Mouse (Mus musculus): ENCODE measurements around the gene Aebp1.
"Not testable (repeated sequence)": the region's sequence is repeated elsewhere in the genome, so short reads cannot be mapped to it uniquely, and the experiment has no call there.

Gene Aebp1

DNA sequence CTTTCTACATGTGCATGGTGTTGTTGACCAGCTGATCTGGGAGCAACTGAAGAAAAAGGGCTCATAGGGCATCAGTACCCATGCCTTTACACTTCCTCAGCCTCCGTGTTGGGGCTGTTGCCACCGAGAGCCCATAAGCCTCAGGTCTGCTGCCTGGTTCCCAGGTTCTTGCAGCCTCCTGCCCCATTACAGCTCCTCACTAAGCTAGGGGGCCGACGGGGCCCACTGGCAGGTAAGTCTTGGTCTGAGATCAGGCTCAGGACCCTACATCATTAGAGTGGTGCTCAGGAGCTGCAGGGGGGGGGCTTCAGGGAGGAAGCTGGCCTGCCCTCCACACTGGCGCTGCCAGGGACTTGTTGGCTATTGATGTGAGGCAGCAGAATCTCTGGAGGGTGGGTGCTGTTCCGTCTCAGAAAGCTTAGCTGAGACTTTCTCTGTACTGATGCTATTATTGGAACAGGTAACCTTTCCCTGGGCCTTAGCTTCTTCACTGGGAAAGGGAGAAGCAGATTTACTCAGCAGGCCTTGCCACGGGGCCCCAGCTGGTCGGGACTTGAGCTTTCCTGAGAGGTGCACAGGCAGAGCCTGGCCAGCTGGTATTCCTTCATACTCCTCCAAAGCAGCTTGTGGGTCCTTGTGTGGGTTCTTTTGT is 5.1 kb upstream of the Aebp1 start:
- DNase-seq = no peak

DNA sequence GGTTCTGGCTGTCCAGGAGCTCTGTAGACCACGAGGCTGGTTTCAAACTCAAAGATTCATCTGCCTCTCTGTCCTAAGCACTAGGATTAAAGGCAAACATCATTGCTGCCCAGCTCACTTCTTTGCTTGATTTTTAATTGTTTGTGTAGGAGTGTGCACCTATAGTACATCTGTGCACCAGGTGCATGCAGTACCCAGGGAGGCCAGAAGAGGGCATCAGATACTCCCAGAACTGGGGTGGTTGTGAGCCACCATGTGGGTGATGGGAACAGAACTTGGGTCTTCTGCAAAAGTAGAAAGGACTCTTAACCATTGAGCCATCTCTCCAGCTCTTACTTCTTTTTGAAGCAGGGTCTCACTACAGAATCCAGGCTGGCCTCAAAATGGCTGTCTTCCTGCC is 3.0 kb upstream of the Aebp1 start:
- DNase-seq = no peak

GRCm38 (mm10) chr11:5859883-5860550 is 1.7 kb upstream of the Aebp1 start:
- no peak for DNase-seq

DNA sequence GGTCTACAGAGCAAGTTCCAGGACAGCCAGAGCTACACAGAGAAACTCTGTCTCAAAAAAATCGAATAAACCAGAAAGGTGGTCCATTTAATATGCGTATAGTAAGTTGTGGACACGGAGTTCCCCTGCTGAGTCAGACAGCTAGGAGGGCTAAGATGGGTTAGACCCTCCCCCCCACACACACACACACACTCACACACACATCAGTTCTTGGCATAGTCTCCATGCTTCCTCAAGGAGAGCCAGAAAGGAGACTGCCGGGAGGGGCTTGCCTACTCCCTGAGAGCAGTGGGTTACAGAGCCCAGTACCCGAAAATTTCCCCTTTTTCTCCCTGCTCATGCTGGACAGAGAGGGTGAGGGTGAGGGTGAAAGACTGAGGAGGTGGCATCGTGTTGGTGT is 1.1 kb upstream of the Aebp1 start:
- no peak for DNase-seq

GRCm38 (mm10) chr11:5862394-5863105 is 803 bp downstream of the Aebp1 start:
- no peak for DNase-seq

- DNase-seq = no peak
Observed at GRCm38 (mm10) chr11:5867196-5867595, 5.4 kb downstream of the Aebp1 start.

- no peak for DNase-seq
Observed at GRCm38 (mm10) chr11:5868324-5868723, 6.6 kb downstream of the Aebp1 start.

DNA sequence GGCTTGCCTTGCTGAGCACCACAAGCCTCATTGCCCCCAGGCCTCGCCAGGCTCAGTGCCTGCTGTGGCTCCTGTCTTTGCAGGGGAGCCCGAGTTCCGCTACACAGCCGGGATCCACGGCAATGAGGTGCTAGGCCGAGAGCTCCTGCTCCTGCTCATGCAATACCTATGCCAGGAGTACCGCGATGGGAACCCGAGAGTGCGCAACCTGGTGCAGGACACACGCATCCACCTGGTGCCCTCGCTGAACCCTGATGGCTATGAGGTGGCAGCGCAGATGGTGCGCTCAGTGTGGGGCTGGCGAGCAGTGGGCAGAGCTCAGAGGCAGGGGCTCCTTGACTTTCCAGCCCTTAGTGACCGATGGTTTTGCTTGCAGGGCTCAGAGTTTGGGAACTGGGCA is 7.6 kb downstream of the Aebp1 start:
- DNase-seq = no peak

DNA sequence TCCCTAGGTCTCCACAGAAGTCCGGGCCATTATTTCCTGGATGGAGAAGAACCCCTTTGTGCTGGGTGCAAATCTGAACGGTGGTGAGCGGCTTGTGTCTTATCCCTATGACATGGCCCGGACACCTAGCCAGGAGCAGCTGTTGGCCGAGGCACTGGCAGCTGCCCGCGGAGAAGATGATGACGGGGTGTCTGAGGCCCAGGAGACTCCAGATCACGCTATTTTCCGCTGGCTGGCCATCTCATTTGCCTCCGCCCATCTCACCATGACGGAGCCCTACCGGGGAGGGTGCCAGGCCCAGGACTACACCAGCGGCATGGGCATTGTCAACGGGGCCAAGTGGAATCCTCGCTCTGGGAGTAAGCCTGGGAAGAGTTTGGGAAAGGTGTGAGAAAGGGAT is 8.3 kb downstream of the Aebp1 start:
- DNase-seq = no peak

- no peak for DNase-seq
Observed at GRCm38 (mm10) chr11:5872707-5873106, 11.0 kb downstream of the Aebp1 start.

DNA sequence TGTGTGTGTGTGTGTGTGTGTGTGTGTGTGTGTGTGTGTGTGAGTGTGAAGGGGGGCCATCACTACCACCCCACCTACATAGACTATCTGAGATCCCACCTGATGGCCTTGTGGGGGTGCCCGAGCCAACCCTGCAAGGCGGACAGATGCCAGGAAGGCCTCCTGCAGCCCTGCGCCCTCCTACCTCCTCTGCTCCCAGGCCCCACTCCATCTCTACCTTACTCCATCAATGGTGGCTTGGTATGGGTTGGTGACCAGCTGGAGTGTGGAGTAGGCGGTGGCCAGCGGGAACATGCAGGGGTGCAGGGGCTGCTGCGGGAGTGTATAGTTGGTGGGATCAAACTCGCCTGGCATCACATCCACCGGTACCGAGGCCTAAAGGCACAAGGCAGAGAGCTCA is 11.4 kb downstream of the Aebp1 start:
- DNase-seq = no peak

DNA sequence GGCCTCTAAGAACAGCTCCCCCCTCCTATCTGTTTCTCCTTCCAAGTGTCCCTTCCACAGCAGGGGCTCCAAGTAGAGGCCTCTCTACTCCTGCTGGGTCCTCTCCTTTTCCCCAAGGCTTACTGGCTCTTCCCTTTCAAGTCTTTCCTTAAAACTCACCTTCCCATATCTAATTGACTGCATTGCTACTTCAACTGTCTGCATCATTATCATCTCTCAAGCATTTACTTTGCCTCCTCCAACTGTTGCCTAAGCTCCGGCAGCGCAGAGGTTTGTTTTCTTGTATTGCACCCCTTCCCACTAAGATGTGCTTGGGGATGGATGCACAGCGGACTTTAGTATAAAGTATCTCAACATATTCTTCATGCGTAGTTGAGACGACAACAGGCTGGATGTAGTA is 15.7 kb downstream of the Aebp1 start:
- no peak for DNase-seq

- peak; percentile 97 for DNase-seq
Observed at GRCm38 (mm10) chr11:5877921-5878526, 16.3 kb downstream of the Aebp1 start, which contains the start of gene Pold2. TSS of gene Pold2 (minus strand) at chr11:5878292.

DNA sequence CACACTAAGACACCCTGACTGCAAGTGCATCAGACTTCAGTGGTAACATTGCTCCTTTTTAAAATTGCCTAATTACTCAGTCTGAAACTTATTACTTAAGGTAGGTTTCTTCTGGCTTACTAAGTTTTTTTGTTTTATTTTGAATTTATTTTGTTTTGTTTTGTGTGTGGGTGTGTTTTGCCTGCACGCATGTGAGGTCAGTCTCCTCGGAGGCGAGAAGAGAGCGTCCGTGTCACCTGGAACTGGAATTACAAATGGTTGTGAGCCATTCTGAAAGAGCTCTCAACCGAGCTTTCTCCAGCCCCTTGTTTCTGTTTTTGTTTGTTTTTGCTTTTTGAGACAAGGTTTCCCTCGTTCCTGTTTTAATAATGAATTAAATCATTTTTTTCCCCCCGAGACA is 16.9 kb downstream of the Aebp1 start:
- no peak for DNase-seq

DNA sequence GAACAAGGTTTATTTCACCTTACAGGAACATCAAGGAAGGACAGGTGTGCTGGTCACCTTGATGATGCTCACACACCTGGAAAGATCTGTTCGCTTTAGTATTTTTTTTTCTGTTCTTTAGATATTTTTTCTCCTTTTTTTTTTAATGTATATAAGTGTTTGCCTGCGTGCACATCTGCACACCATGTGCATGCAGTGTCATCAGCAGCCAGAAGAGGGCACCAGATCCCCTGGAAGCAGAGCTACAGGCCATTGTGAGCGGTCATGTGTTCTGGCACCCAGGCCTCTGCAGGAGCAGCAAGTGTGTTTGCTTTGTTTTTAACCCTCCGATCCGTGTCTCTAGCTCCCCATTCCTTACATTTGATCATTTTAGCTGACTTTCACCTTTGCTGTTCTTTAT is 18.2 kb downstream of the Aebp1 start:
- no peak for DNase-seq

DNA sequence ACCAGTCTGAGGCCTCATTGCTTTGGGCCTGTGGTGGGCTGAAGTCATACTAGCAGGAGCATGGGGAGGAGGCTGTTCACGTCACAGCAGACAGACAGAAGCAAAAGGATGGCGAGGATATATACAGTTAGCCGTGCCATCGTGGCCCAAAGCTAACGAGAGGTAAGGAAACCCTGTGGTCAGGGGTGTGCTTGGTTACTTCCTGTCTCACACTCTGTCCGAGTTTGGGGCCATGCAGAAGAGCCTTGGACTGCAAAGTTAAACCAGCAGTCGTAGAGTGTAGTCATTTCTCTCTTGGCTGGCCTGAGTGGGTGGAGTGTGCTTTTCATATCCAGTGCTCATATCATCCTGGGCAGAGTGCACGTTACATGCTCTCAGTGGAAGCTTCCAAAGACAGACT is 20.8 kb downstream of the Aebp1 start:
- no peak for DNase-seq

- peak; percentile 33 for DNase-seq
Observed at GRCm38 (mm10) chr11:5886187-5886586, 24.4 kb downstream of the Aebp1 start.

DNA sequence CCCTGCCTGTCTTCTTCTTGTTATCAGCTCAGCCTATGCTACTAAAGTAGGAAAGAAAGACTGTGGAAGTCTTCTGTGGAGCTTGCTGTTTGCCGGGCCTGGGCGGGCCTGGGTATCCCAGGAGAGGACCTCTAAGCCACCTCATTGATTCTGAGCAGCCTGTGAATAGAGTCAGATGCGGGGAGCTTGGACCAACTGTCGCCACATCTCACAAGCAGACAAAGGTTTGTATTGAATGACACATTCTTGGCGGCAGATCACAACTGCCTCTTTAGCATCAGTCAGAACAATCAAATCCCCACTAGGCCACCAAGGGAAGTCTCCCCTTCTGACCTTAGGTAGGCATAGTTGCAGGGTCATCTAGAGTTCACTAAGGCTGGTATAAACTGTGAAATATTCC is 25.5 kb downstream of the Aebp1 start:
- DNase-seq = no peak

- not testable (repeated sequence) for DNase-seq
Observed at GRCm38 (mm10) chr11:5888563-5888962, 26.8 kb downstream of the Aebp1 start.

DNA sequence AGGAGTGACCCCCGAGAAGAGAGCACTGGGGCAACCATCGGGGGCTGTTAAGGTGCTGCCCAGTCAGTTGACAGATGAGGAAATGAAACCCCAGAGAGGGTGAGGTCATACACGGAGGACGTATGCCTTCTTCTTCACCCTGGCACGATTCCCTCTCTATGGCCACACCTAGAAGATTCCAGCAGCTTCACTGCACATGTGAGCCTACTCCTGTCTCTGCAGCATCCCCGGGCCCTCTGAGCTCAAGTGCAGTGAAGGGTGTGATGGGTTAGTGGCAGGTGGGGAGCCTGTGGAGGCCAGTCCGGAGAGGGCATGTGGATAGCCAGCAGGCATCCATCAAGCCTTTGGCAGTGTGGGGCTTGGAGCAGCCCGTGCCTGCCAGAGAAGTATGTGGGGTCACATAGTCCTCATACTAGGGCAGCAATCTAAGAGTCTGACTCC is 30.4 kb downstream of the Aebp1 start:
- DNase-seq = no peak

DNA sequence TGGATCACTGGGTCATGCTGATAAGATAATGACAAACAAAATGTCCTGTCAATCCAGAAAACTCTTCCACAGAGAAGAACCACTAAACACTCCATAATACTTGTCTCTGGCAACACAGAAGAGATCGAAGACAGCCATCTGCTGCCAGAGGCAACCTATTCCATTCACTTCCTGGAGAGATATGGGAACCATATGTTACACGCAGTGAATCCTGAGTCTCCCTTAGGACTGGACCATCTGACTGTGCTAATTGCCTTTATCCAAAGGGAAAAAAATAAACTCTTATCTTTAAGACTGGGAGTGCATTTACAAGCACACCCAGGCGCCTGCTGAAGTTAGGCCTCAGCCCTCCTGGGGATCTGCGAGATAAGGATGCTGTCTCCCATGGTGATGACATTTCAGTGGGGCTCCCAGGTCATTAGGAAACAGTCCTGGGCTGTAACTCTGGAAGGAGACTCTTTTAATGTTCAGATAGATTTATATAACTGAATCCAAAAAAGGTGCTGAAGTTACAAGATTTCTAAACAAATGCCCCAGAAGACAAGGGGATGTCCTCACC is 31.1 kb downstream of the Aebp1 start:
- DNase-seq = no peak

DNA sequence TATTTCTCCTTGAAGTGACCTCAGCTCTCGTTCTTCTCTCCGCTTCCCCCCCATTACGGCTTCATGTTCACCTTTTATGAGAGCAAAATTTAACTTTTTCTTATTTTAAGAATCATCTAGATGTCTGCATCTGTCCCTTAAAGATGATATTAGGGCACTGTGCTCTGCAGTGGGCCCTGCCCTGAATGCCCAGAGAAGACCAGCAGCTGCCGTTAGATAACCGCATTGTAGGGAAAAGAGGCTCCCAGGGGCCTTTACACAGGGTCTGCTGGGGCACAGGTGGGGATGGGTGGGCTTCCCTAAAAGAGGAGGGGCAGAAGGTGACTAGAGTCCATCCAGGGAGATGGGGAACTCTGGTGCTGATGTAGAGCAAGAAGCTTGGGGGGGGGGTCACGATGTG is 32.1 kb downstream of the Aebp1 start:
- DNase-seq = no peak

DNA sequence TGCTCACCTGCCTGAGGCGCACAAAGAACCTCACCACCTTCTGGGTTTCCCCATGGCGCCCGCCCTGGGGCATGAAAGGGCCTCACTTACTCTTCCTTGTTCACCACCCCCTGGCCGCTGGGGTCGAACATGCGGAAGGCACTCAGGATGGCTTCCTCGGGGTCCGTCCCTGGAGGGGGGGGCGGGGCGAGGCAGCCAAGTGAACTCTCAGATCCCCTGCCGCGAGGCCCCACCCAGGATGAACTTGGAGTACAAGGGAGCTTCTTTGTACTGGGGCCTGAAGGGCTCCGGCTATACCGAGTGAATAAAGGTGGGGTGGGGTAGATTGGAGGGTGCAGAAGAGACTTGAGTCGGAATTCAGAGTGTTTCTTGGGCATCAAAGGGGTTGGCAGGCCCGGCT is 35.5 kb downstream of the Aebp1 start:
- no peak for DNase-seq

Measured in right cerebral cortex, postnatal 25 days (tissue).